Comparison of ENCODE assay signal across 14 mouse cellular contexts in genomic region chr6:89285561-89286285, GRCm38 (mm10).
DNase-seq lines count a peak whose midpoint lies in the region; ATAC-seq and TF ChIP-seq lines count a peak whose summit lies in the region.
"Had no signal": no experiment of that assay in that cellular context is flagged by ENCODE, and none has a peak within 500 bp of the region (broad histone marks: within the 10 kb centered on the region; RNA-seq: fewer than 3 reads in every experiment).

No protein-coding gene starts in this region.

- TF ChIP-seq CTCF in thymus, adult 2 months (IDR thresholded peaks at IDR 0.05; ENCODE audit: borderline replicate concordance, control insufficient read depth, extremely low read depth, insufficient read depth, low read length, poor library complexity), result no peak
- no peak for TF ChIP-seq CTCF in cerebellum, adult 2 months (IDR thresholded peaks at IDR 0.05; ENCODE audit: borderline replicate concordance, insufficient read depth, low read depth, low read length)

- no peaks in the 10 kb centered on the region for H3K36me3 ChIP-seq in thymus, adult 2 months (ENCODE audit: control insufficient read depth, insufficient read depth, low read length)
- H3K36me3 ChIP-seq in midbrain, embryonic 11.5 days (ENCODE audit: control insufficient read depth, insufficient read depth, low read length), result no peaks in the 10 kb centered on the region
- H3K36me3 ChIP-seq: heart, embryonic 10.5 days had no signal

- intact Hi-C loops in heart, postnatal 36 days (cut with DNase I), result no loop called here

- H3K4me2 ChIP-seq in midbrain, embryonic 11.5 days, result no peak overlapping the region
- H3K4me2 ChIP-seq: lung, embryonic 14.5 days had no signal

- no peaks in the 10 kb centered on the region for H3K27me3 ChIP-seq in thymus, adult 2 months (ENCODE audit: control insufficient read depth, insufficient read depth, low read length)
- no peaks in the 10 kb centered on the region for H3K27me3 ChIP-seq in midbrain, embryonic 11.5 days (ENCODE audit: control insufficient read depth, insufficient read depth, low read length)
- H3K27me3 ChIP-seq in cerebellum, adult 2 months (ENCODE audit: control insufficient read depth, insufficient read depth, low read length), result no peaks in the 10 kb centered on the region

- H3K9ac ChIP-seq in midbrain, embryonic 11.5 days (ENCODE audit: low read length), result no peak overlapping the region
- H3K9ac ChIP-seq: lung, embryonic 14.5 days had no signal

- no peak for ATAC-seq in CD4-positive, CD25-positive, alpha-beta regulatory T cell, adult 4 months
- no peak for ATAC-seq in midbrain, embryonic 11.5 days (ENCODE audit: low FRiP score)
- ATAC-seq in megakaryocyte-erythroid progenitor cell, adult 5-6 weeks (replicated peaks; ENCODE audit: low FRiP score, low TSS enrichment, poor library complexity, severe bottlenecking), result no peak

- no peak overlapping the region for H3K4me3 ChIP-seq in thymus, adult 2 months (ENCODE audit: control insufficient read depth, insufficient read depth, low read length)
- H3K4me3 ChIP-seq in midbrain, embryonic 11.5 days (ENCODE audit: low read depth, low read length), result no peak overlapping the region
- H3K4me3 ChIP-seq in cerebellum, adult 2 months (replicated peaks; ENCODE audit: insufficient read depth, low read depth, low read length), result no peak overlapping the region
- H3K4me3 ChIP-seq: erythroblast, embryonic 14.5 days; heart, embryonic 10.5 days had no signal

- H3K9me3 ChIP-seq in midbrain, embryonic 11.5 days (ENCODE audit: control insufficient read depth, low read length), result peaks cover 4% of the 10 kb centered on the region; the same call in 1 of the 2 replicates
- H3K9me3 ChIP-seq: heart, embryonic 10.5 days had no signal

- peak; percentile 17 for DNase-seq in CD4-positive, CD25-positive, alpha-beta regulatory T cell, adult 2 months (ENCODE audit: low read depth, low spot score)
- DNase-seq in thymus, adult 2 months, result peak; percentile 22
- DNase-seq in thymus, postnatal 36 days, result no peak
- DNase-seq in midbrain, embryonic 11.5 days (ENCODE audit: low spot score, missing footprints), result peak; percentile 75
- DNase-seq in heart, postnatal 36 days, result no peak
- no peak for DNase-seq in cerebellum, adult 2 months
- DNase-seq: adrenal gland, postnatal 25 days; gastrocnemius, postnatal 25 days; liver; lung, embryonic 14.5 days had no signal

- 24% methylated on average over 9 of the region's 9 CpGs for WGBS in thymus, adult 2 months
- 57% methylated on average over 9 of the region's 9 CpGs for WGBS in midbrain, embryonic 11.5 days
- WGBS in cerebellum, adult 2 months, result 71% methylated on average over 9 of the region's 9 CpGs

- peaks cover 33% of the 10 kb centered on the region for H3K4me1 ChIP-seq in thymus, adult 2 months (replicated peaks; ENCODE audit: control insufficient read depth, insufficient read depth, low read length)
- H3K4me1 ChIP-seq in midbrain, embryonic 11.5 days (ENCODE audit: control insufficient read depth, insufficient read depth, low read length), result peaks cover 16% of the 10 kb centered on the region
- H3K4me1 ChIP-seq in cerebellum, adult 2 months (ENCODE audit: control insufficient read depth, insufficient read depth, low read length), result peaks cover 2% of the 10 kb centered on the region

- H3K27ac ChIP-seq in thymus, adult 2 months (ENCODE audit: control insufficient read depth, insufficient read depth, low read length), result no peak overlapping the region
- H3K27ac ChIP-seq in midbrain, embryonic 11.5 days (ENCODE audit: low read depth, low read length), result no peak overlapping the region
- H3K27ac ChIP-seq in cerebellum, adult 2 months (ENCODE audit: insufficient read depth, low read length), result no peak overlapping the region
- H3K27ac ChIP-seq: heart, embryonic 10.5 days had no signal

- TF ChIP-seq POLR2A in thymus, adult 2 months (IDR thresholded peaks at IDR 0.05; ENCODE audit: control insufficient read depth, extremely low read depth, insufficient read depth, low read length, poor library complexity), result no peak
- TF ChIP-seq POLR2A in cerebellum, adult 2 months (IDR thresholded peaks at IDR 0.05; ENCODE audit: borderline replicate concordance, insufficient read depth, low read length), result no peak

Comparison
In these comparisons a context has a peak if more than half of its experiments do, and no peak if none do; other contexts are left out.
1. DNase-seq: peak in CD4-positive, CD25-positive, alpha-beta regulatory T cell, adult 2 months (single experiment), thymus, adult 2 months (single experiment) and midbrain, embryonic 11.5 days (single experiment); none in thymus, postnatal 36 days (0 of 2), heart, postnatal 36 days (0 of 2) and cerebellum, adult 2 months (0 of 2).